Mouse (Mus musculus) hindbrain, embryonic 12.5 days (tissue): ENCODE data around the gene Ttll9. TPM values are rescaled to one million over a fixed set of nuclear protein-coding genes. Genes with fewer than 3 reads are reported as not detected.
A peak's percentile ranks its signal among the peaks of the same experiment; 100 is the strongest.

Experiments used
- ATAC-seq: fragments of 200-750 bp; cut with Nextera tagmentation; 2 replicates; pipeline ENCODE4 v1.8.0; 2017; ENCODE audit warnings: moderate TSS enrichment; ENCODE audit not compliant: low FRiP score
- H3K27ac ChIP-seq: fragments of 300-500 bp; sonication (generic); 2 replicates; pipeline ENCODE4 v1.5.1; 2016; ENCODE audit warnings: mild to moderate bottlenecking
- H3K27me3 ChIP-seq: fragments of 300-500 bp; sonication (generic); 2 replicates; pipeline ENCODE4 v1.6.1; 2016; ENCODE audit warnings: mild to moderate bottlenecking
- H3K36me3 ChIP-seq: fragments of 300-500 bp; sonication (generic); 2 replicates; pipeline ENCODE4 v1.6.1; 2016; ENCODE audit warnings: mild to moderate bottlenecking
- H3K4me1 ChIP-seq: fragments of 300-500 bp; sonication (generic); 2 replicates; pipeline ENCODE4 v1.6.1; 2016
- H3K4me2 ChIP-seq: fragments of 300-500 bp; sonication (generic); replicated peaks from 2 replicates; pipeline ENCODE4 v1.6.1; 2016; ENCODE audit warnings: mild to moderate bottlenecking
- H3K4me3 ChIP-seq: fragments of 300-500 bp; sonication (generic); 2 replicates; pipeline ENCODE4 v1.5.1; 2016; ENCODE audit warnings: mild to moderate bottlenecking
- H3K9ac ChIP-seq: fragments of 300-500 bp; sonication (generic); 2 replicates; pipeline ENCODE4 v1.6.1; 2016; ENCODE audit warnings: mild to moderate bottlenecking, moderate library complexity
- H3K9me3 ChIP-seq: fragments of 300-500 bp; sonication (generic); replicated peaks from 2 replicates; pipeline ENCODE4 v1.6.1; 2016; ENCODE audit warnings: mild to moderate bottlenecking
- WGBS: fragments of 180-500 bp; shearing (Covaris S2); methylation state at CpG from one replicate; pipeline ENCODE4 v1.1.7; 2016; 5-methylcytosine and 5-hydroxymethylcytosine counted together
- polyA plus RNA-seq: library from polyadenylated mRNA; unstranded; fragments of >200 nt; fragmentation: Nextera tagmentation; extraction: Ambion mirVana; gene quantifications from 2 replicates; pipeline ENCODE4 v1.2.1, GENCODE M21; 2016

Gene Ttll9
- 2.4 and 3.9 TPM in 2 replicates for polyA plus RNA-seq

GRCm38 (mm10) chr2:152962091-152962793, at the start of gene Ttll9:
TSS of gene Ttll9 (plus strand) at chr2:152962485.
- Histone ChIP-seq H3K9me3 (no peaks in the 10 kb centered on the region), H3K27me3 (no peaks in the 10 kb centered on the region; the same call in none of the 2 replicates), H3K4me1 (0 out of 2 replicates have a peak, but pooled peaks cover 3% of the 10 kb centered on the region), H3K27ac (no peak within 1 kb of the TSS), H3K4me2 (peak within 1 kb of the TSS; percentile 73), H3K9ac (peak within 1 kb of the TSS; percentile 56), H3K4me3 (peak within 1 kb of the TSS; percentile 44), H3K36me3 (no peaks in the 10 kb centered on the region)
- peak; percentile 96 for ATAC-seq
- 3% methylated on average over 34 of the region's 34 CpGs for WGBS

- 47% methylated on average over 7 of the region's 7 CpGs for WGBS
- peaks cover 51% of the 10 kb centered on the region for H3K27me3 ChIP-seq
- H3K36me3 ChIP-seq: no peaks in the 10 kb centered on the region
- no peak overlapping the region for H3K4me3 ChIP-seq
- H3K4me1 ChIP-seq: peaks cover 8% of the 10 kb centered on the region; the same call in 1 of the 2 replicates
- ATAC-seq: no peak
- H3K9ac ChIP-seq: no peak overlapping the region
- H3K9me3 ChIP-seq: no peaks in the 10 kb centered on the region
- no peak overlapping the region for H3K27ac ChIP-seq
- no peak overlapping the region for H3K4me2 ChIP-seq
Measured at GRCm38 (mm10) chr2:152913471-152913870, 48.8 kb upstream of the Ttll9 start.

- no peaks in the 10 kb centered on the region for H3K9me3 ChIP-seq
- no peaks in the 10 kb centered on the region for H3K36me3 ChIP-seq
- no peak overlapping the region for H3K27ac ChIP-seq
- peaks cover 8% of the 10 kb centered on the region; the same call in 1 of the 2 replicates for H3K4me1 ChIP-seq
- 4% methylated on average over 18 of the region's 18 CpGs for WGBS
- peaks cover 51% of the 10 kb centered on the region for H3K27me3 ChIP-seq
- ATAC-seq: peak; percentile 72
- peak overlapping the region; percentile 36 for H3K4me2 ChIP-seq
- H3K9ac ChIP-seq: 0 out of 2 replicates have a peak overlapping the region, but pooled peaks have one; percentile 6
- H3K4me3 ChIP-seq: 0 out of 2 replicates have a peak overlapping the region, but pooled peaks have one; percentile 1
Measured at GRCm38 (mm10) chr2:152914310-152915120, 47.8 kb upstream of the Ttll9 start.

- no peak overlapping the region for H3K9ac ChIP-seq
- no peaks in the 10 kb centered on the region for H3K36me3 ChIP-seq
- no peak overlapping the region for H3K27ac ChIP-seq
- 76% methylated on average over 4 of the region's 4 CpGs for WGBS
- H3K4me3 ChIP-seq: no peak overlapping the region
- peaks cover 49% of the 10 kb centered on the region for H3K27me3 ChIP-seq
- no peak for ATAC-seq
- H3K4me1 ChIP-seq: peaks cover 8% of the 10 kb centered on the region; the same call in 1 of the 2 replicates
- H3K9me3 ChIP-seq: no peaks in the 10 kb centered on the region
- no peak overlapping the region for H3K4me2 ChIP-seq
Measured at GRCm38 (mm10) chr2:152915453-152915852, 46.8 kb upstream of the Ttll9 start.

GRCm38 (mm10) chr2:152916111-152916510, 46.2 kb upstream of the Ttll9 start:
- Histone ChIP-seq H3K9me3 (no peaks in the 10 kb centered on the region), H3K4me2 (no peak overlapping the region), H3K27ac (no peak overlapping the region), H3K36me3 (no peaks in the 10 kb centered on the region), H3K4me1 (peaks cover 8% of the 10 kb centered on the region; the same call in 1 of the 2 replicates), H3K27me3 (peaks cover 42% of the 10 kb centered on the region), H3K4me3 (no peak overlapping the region), H3K9ac (no peak overlapping the region)
- no peak for ATAC-seq
- WGBS: 55% methylated on average over 5 of the region's 5 CpGs

- Histone ChIP-seq H3K27ac (no peak overlapping the region), H3K4me3 (no peak overlapping the region), H3K4me1 (peaks cover 15% of the 10 kb centered on the region), H3K9me3 (no peaks in the 10 kb centered on the region), H3K9ac (no peak overlapping the region), H3K27me3 (peaks cover 26% of the 10 kb centered on the region), H3K36me3 (no peaks in the 10 kb centered on the region), H3K4me2 (no peak overlapping the region)
- ATAC-seq: no peak
- WGBS: 61% methylated on average over 9 of the region's 9 CpGs
Measured at GRCm38 (mm10) chr2:152917671-152918070, 44.6 kb upstream of the Ttll9 start.

GRCm38 (mm10) chr2:152922376-152922775, 39.9 kb upstream of the Ttll9 start:
- H3K4me1 ChIP-seq: peaks cover 31% of the 10 kb centered on the region
- 29% methylated on average over 7 of the region's 7 CpGs for WGBS
- no peaks in the 10 kb centered on the region for H3K36me3 ChIP-seq
- no peak overlapping the region for H3K4me2 ChIP-seq
- no peak overlapping the region for H3K9ac ChIP-seq
- no peaks in the 10 kb centered on the region for H3K9me3 ChIP-seq
- H3K4me3 ChIP-seq: no peak overlapping the region
- peaks cover under 1% of the 10 kb centered on the region; the same call in 1 of the 2 replicates for H3K27me3 ChIP-seq
- ATAC-seq: 0 out of 2 replicates have a peak, but pooled peaks have one; percentile 23
- H3K27ac ChIP-seq: no peak overlapping the region

- H3K4me1 ChIP-seq: peaks cover 29% of the 10 kb centered on the region
- H3K27ac ChIP-seq: no peak overlapping the region
- 44% methylated on average over 3 of the region's 3 CpGs for WGBS
- H3K9ac ChIP-seq: no peak overlapping the region
- no peaks in the 10 kb centered on the region for H3K36me3 ChIP-seq
- ATAC-seq: no peak
- no peak overlapping the region for H3K4me3 ChIP-seq
- H3K4me2 ChIP-seq: no peak overlapping the region
- no peaks in the 10 kb centered on the region for H3K9me3 ChIP-seq
- H3K27me3 ChIP-seq: no peaks in the 10 kb centered on the region
Measured at GRCm38 (mm10) chr2:152923621-152924020, 38.7 kb upstream of the Ttll9 start.

GRCm38 (mm10) chr2:152924128-152924527, 38.2 kb upstream of the Ttll9 start:
- Histone ChIP-seq H3K36me3 (no peaks in the 10 kb centered on the region), H3K4me2 (no peak overlapping the region), H3K9ac (no peak overlapping the region), H3K27ac (no peak overlapping the region), H3K9me3 (no peaks in the 10 kb centered on the region), H3K4me3 (no peak overlapping the region), H3K27me3 (no peaks in the 10 kb centered on the region), H3K4me1 (peaks cover 29% of the 10 kb centered on the region)
- WGBS: 45% methylated on average over 8 of the region's 8 CpGs
- ATAC-seq: no peak

- H3K4me1 ChIP-seq: peaks cover 29% of the 10 kb centered on the region
- H3K4me2 ChIP-seq: no peak overlapping the region
- ATAC-seq: no peak
- 84% methylated on average over 5 of the region's 5 CpGs for WGBS
- no peak overlapping the region for H3K4me3 ChIP-seq
- H3K36me3 ChIP-seq: no peaks in the 10 kb centered on the region
- H3K9me3 ChIP-seq: no peaks in the 10 kb centered on the region
- no peak overlapping the region for H3K27ac ChIP-seq
- H3K27me3 ChIP-seq: no peaks in the 10 kb centered on the region
- H3K9ac ChIP-seq: no peak overlapping the region
Measured at GRCm38 (mm10) chr2:152924543-152924942, 37.7 kb upstream of the Ttll9 start.

GRCm38 (mm10) chr2:152925189-152925872, 37.0 kb upstream of the Ttll9 start:
- H3K27ac ChIP-seq: 0 out of 2 replicates have a peak overlapping the region, but pooled peaks have one; percentile 18
- no peak overlapping the region for H3K4me2 ChIP-seq
- H3K9me3 ChIP-seq: no peaks in the 10 kb centered on the region
- peaks cover 34% of the 10 kb centered on the region for H3K4me1 ChIP-seq
- 62% methylated on average over 11 of the region's 11 CpGs for WGBS
- H3K9ac ChIP-seq: no peak overlapping the region
- no peak overlapping the region for H3K4me3 ChIP-seq
- H3K36me3 ChIP-seq: no peaks in the 10 kb centered on the region
- ATAC-seq: no peak
- peaks cover 5% of the 10 kb centered on the region; the same call in 1 of the 2 replicates for H3K27me3 ChIP-seq

- Histone ChIP-seq H3K9ac (no peak overlapping the region), H3K4me1 (peaks cover 38% of the 10 kb centered on the region), H3K4me2 (no peak overlapping the region), H3K9me3 (no peaks in the 10 kb centered on the region), H3K27me3 (peaks cover 5% of the 10 kb centered on the region; the same call in 1 of the 2 replicates), H3K27ac (no peak overlapping the region), H3K4me3 (no peak overlapping the region), H3K36me3 (no peaks in the 10 kb centered on the region)
- WGBS: 66% methylated on average over 9 of the region's 9 CpGs
- ATAC-seq: no peak
Measured at GRCm38 (mm10) chr2:152926896-152927295, 35.4 kb upstream of the Ttll9 start.
